18 mouse cellular contexts compared by ENCODE assay signal in genomic region chr11:60367256-60367655, GRCm38 (mm10). TPM values are rescaled to one million over a fixed set of nuclear protein-coding genes. Genes with fewer than 3 reads are reported as not detected.
DNase-seq lines count a peak whose midpoint lies in the region; ATAC-seq and TF ChIP-seq lines count a peak whose summit lies in the region.
"Had no signal": no experiment of that assay in that cellular context is flagged by ENCODE, and none has a peak within 500 bp of the region (broad histone marks: within the 10 kb centered on the region; RNA-seq: fewer than 3 reads in every experiment).

No protein-coding gene starts in this region.

- in situ Hi-C loops in CH12.LX (cut with MboI; ENCODE audit: low pct_ligation_motif_present, low pct_unique_long_range_greater_than_20kb, low sequenced_read_pairs) = no loop called here

- H3K9me3 ChIP-seq in CH12.LX (replicated peaks; ENCODE audit: low read length) = no peaks in the 10 kb centered on the region
- no peaks in the 10 kb centered on the region for H3K9me3 ChIP-seq in limb, embryonic 14.5 days (ENCODE audit: control insufficient read depth, low read length)
- H3K9me3 ChIP-seq in midbrain, embryonic 15.5 days = no peaks in the 10 kb centered on the region
- H3K9me3 ChIP-seq: heart, embryonic 13.5 days; hindbrain, embryonic 12.5 days; intestine, embryonic 15.5 days; lung, embryonic 15.5 days; stomach, embryonic 15.5 days had no signal

- peaks cover 15 to 29% of the 10 kb centered on the region in 2 experiments for H3K4me1 ChIP-seq in CH12.LX (ENCODE audit: control insufficient read depth in 1 of 2, insufficient read depth in 2 of 2)
- peaks cover 18% of the 10 kb centered on the region for H3K4me1 ChIP-seq in limb, embryonic 14.5 days (ENCODE audit: control insufficient read depth, insufficient read depth, low read length)
- peaks cover 6% of the 10 kb centered on the region; the same call in 1 of the 2 replicates for H3K4me1 ChIP-seq in midbrain, embryonic 15.5 days

- H3K4me3 ChIP-seq in layer of hippocampus, adult 2 months = no peak overlapping the region
- H3K4me3 ChIP-seq in CH12.LX (replicated peaks in 1 of 3; ENCODE audit: low read depth in 2 of 3, low read length in 2 of 3, poor library complexity in 1 of 3) = no peak overlapping the region
- H3K4me3 ChIP-seq in limb, embryonic 14.5 days (replicated peaks; ENCODE audit: low read length) = no peak overlapping the region
- H3K4me3 ChIP-seq in midbrain, embryonic 15.5 days = no peak overlapping the region
- H3K4me3 ChIP-seq: heart, embryonic 13.5 days; hindbrain, embryonic 12.5 days; intestine, embryonic 15.5 days; lung, embryonic 15.5 days; myocyte; stomach, embryonic 15.5 days had no signal

- WGBS in limb, embryonic 14.5 days = 72% methylated on average over 3 of the region's 3 CpGs
- 82% methylated on average over 3 of the region's 3 CpGs for WGBS in midbrain, embryonic 15.5 days

- ATAC-seq in limb, embryonic 14.5 days (ENCODE audit: low FRiP score, low read depth) = no peak
- no peak for ATAC-seq in midbrain, embryonic 15.5 days (replicated peaks)
- ATAC-seq: intestine, embryonic 15.5 days had no signal

- no peak for DNase-seq in layer of hippocampus, adult 2 months (ENCODE audit: low spot score in 2 of 2)
- no peak for DNase-seq in layer of hippocampus, postnatal 36 days
- no peak for DNase-seq in CH12.LX (ENCODE audit: extremely low read depth)
- DNase-seq in ES-CJ7 (ENCODE audit: low read depth, low spot score) = peak; percentile 69
- no peak for DNase-seq in limb, embryonic 14.5 days (ENCODE audit: low spot score)
- no peak for DNase-seq in urinary bladder, adult 2 months (ENCODE audit: low spot score)
- DNase-seq: adrenal gland, adult 8-10 months; cerebellum, adult 2 months; kidney, postnatal 36 days; spleen, adult 18-20 months; thymus, postnatal 25 days had no signal

- H3K9ac ChIP-seq in CH12.LX (ENCODE audit: insufficient read depth, low read depth) = peak overlapping the region; percentile 42; the same call in 1 of the 2 replicates
- H3K9ac ChIP-seq in limb, embryonic 14.5 days (ENCODE audit: low read depth, low read length, severe bottlenecking) = 0 out of 2 replicates have a peak overlapping the region, but pooled peaks have one; percentile 9
- H3K9ac ChIP-seq in midbrain, embryonic 15.5 days = no peak overlapping the region
- H3K9ac ChIP-seq: intestine, embryonic 15.5 days; lung, embryonic 15.5 days; stomach, embryonic 15.5 days had no signal

- no peaks in the 10 kb centered on the region for H3K79me2 ChIP-seq in CH12.LX (replicated peaks; ENCODE audit: control insufficient read depth, extremely low read depth, insufficient read depth, poor library complexity, severe bottlenecking)

- H3K4me2 ChIP-seq in CH12.LX (ENCODE audit: insufficient read depth, low read depth, poor library complexity, severe bottlenecking) = no peak overlapping the region
- H3K4me2 ChIP-seq in limb, embryonic 14.5 days (replicated peaks; ENCODE audit: low read depth, low read length, severe bottlenecking) = no peak overlapping the region
- H3K4me2 ChIP-seq in midbrain, embryonic 15.5 days = no peak overlapping the region
- H3K4me2 ChIP-seq: hindbrain, embryonic 12.5 days; intestine, embryonic 15.5 days; lung, embryonic 15.5 days; stomach, embryonic 15.5 days had no signal

- peak; percentile 46 for TF ChIP-seq RAD21 in CH12.LX (IDR thresholded peaks at IDR 0.05; ENCODE audit: low read depth, low read length)

- TF ChIP-seq EP300 in CH12.LX (IDR thresholded peaks at IDR 0.05; ENCODE audit: low read length) = no peak

- no peaks in the 10 kb centered on the region for H3K27me3 ChIP-seq in CH12.LX (replicated peaks)
- H3K27me3 ChIP-seq in limb, embryonic 14.5 days (ENCODE audit: control insufficient read depth, insufficient read depth, low read length) = no peaks in the 10 kb centered on the region
- H3K27me3 ChIP-seq in midbrain, embryonic 15.5 days (replicated peaks) = no peaks in the 10 kb centered on the region
- H3K27me3 ChIP-seq: heart, embryonic 13.5 days; hindbrain, embryonic 12.5 days; intestine, embryonic 15.5 days; lung, embryonic 15.5 days; stomach, embryonic 15.5 days had no signal

- TF ChIP-seq POLR2A in CH12.LX (IDR thresholded peaks at IDR 0.05; ENCODE audit: low read depth, low read length) = no peak
- no peak for TF ChIP-seq POLR2A in limb, embryonic 14.5 days (IDR thresholded peaks at IDR 0.05; ENCODE audit: borderline replicate concordance, extremely low read depth, insufficient read depth, insufficient read length)

- dilution Hi-C loops in CH12.LX (cut with MboI; ENCODE audit: extremely low pct_ligation_motif_present, extremely low pct_unique_long_range_greater_than_20kb, low sequenced_read_pairs) = no loop called here

- H3K36me3 ChIP-seq in CH12.LX (replicated peaks in 1 of 2; ENCODE audit: control insufficient read depth in 1 of 2, insufficient read depth in 1 of 2, low read length in 1 of 2) = no peaks in the 10 kb centered on the region
- no peaks in the 10 kb centered on the region for H3K36me3 ChIP-seq in limb, embryonic 14.5 days (ENCODE audit: control insufficient read depth, insufficient read depth, low read length)
- H3K36me3 ChIP-seq in midbrain, embryonic 15.5 days (replicated peaks) = no peaks in the 10 kb centered on the region
- H3K36me3 ChIP-seq: heart, embryonic 13.5 days; hindbrain, embryonic 12.5 days; intestine, embryonic 15.5 days; lung, embryonic 15.5 days; stomach, embryonic 15.5 days had no signal

- H3K27ac ChIP-seq in layer of hippocampus, adult 2 months = no peak overlapping the region
- peak overlapping the region; percentile 18; the same call in 1 of the 2 replicates for H3K27ac ChIP-seq in CH12.LX (ENCODE audit: insufficient read depth, low read depth)
- H3K27ac ChIP-seq in limb, embryonic 14.5 days (replicated peaks; ENCODE audit: low read depth, low read length) = 0 out of 2 replicates have a peak overlapping the region, but pooled peaks have one; percentile 81
- no peak overlapping the region for H3K27ac ChIP-seq in midbrain, embryonic 15.5 days
- H3K27ac ChIP-seq: intestine, embryonic 15.5 days; lung, embryonic 15.5 days had no signal

- TF ChIP-seq CTCF in layer of hippocampus, adult 2 months (conservative IDR thresholded peaks at IDR 0.05) = 0 out of 2 replicates have a peak, but pooled peaks have one; percentile 19
- TF ChIP-seq CTCF in CH12.LX (conservative IDR thresholded peaks at IDR 0.05 in 1 of 2, IDR thresholded peaks at IDR 0.05 in 1 of 2; ENCODE audit: low read depth in 2 of 2, low read length in 2 of 2) = peak in 1 of 2 experiments; percentile 71; a peak in 3 of 4 replicates

TF ChIP-seq in CH12.LX, 34 proteins besides CTCF, POLR2A, EP300 and RAD21 (continues in another document):
- TF ChIP-seq PAX5 (IDR thresholded peaks at IDR 0.05; ENCODE audit: low read length) (no peak), SMC3 (IDR thresholded peaks at IDR 0.05; ENCODE audit: low read depth, low read length) (peak; percentile 38), JUN (IDR thresholded peaks at IDR 0.05; ENCODE audit: insufficient read depth, low read depth, low read length) (no peak), MEF2A (IDR thresholded peaks at IDR 0.05; ENCODE audit: borderline replicate concordance, low read depth, low read length) (no peak), MAX (IDR thresholded peaks at IDR 0.05; ENCODE audit: low read length) (0 out of 2 replicates have a peak, but pooled peaks have one; percentile 8), NRF1 (IDR thresholded peaks at IDR 0.05; ENCODE audit: low read depth, low read length) (0 out of 2 replicates have a peak, but pooled peaks have one; percentile 17)

RNA-seq across cellular contexts. Expression of gene Drc3, which starts 14.1 kb away (rescaled TPM):
- total RNA-seq in layer of hippocampus, adult 2 months (2021) = 1 to 10 TPM; 6.4 to 8.0 TPM
- 1 to 10 TPM; 6.7 to 7.6 TPM for total RNA-seq in layer of hippocampus, postnatal 36 days (2021)
- total RNA-seq in CH12.LX (2012; rRNA removed) (2.2 and 3.9 TPM in 2 replicates), CH12.LX (2014; rRNA removed) (1.7 and 1.9 TPM in 2 replicates)
- 0.93 and 1.4 TPM in 2 replicates for polyA plus RNA-seq in CH12.LX (2012; ENCODE audit: insufficient read length, low read depth)
- polyA plus RNA-seq in limb, embryonic 14.5 days (2012; rRNA removed) = 1.9 and 2.5 TPM in 2 replicates
- polyA plus RNA-seq in limb, embryonic 14.5 days (2014; fragmentation: Nextera tagmentation; extraction: Ambion mirVana) = 1.3 and 2.9 TPM in 2 replicates
- polyA plus RNA-seq in urinary bladder, adult 2 months (2012; rRNA removed) = 2.3 and 2.7 TPM in 2 replicates
- 6.1 and 6.3 TPM in 2 replicates for polyA plus RNA-seq in midbrain, embryonic 15.5 days (2015; fragmentation: Nextera tagmentation; extraction: Ambion mirVana)

RNA-seq across cellular contexts. Expression of gene Tom1l2, which starts 14.6 kb away (rescaled TPM):
- 100 to 1,000 TPM; 180 to 189 TPM for total RNA-seq in layer of hippocampus, adult 2 months (2021)
- 100 to 1,000 TPM; 170 to 180 TPM for total RNA-seq in layer of hippocampus, postnatal 36 days (2021)
- total RNA-seq in CH12.LX (2012; rRNA removed) = 7.5 and 10.4 TPM in 2 replicates
- 3.5 and 4.8 TPM in 2 replicates for total RNA-seq in CH12.LX (2014; rRNA removed)
- polyA plus RNA-seq in CH12.LX (2012; ENCODE audit: insufficient read length, low read depth) = 8.7 and 10.4 TPM in 2 replicates
- polyA plus RNA-seq in limb, embryonic 14.5 days (2012; rRNA removed) = 36.0 and 49.8 TPM in 2 replicates
- 21.5 and 22.4 TPM in 2 replicates for polyA plus RNA-seq in limb, embryonic 14.5 days (2014; fragmentation: Nextera tagmentation; extraction: Ambion mirVana)
- polyA plus RNA-seq in urinary bladder, adult 2 months (2012; rRNA removed) = 71.5 and 86.7 TPM in 2 replicates
- 72.6 and 73.3 TPM in 2 replicates for polyA plus RNA-seq in midbrain, embryonic 15.5 days (2015; fragmentation: Nextera tagmentation; extraction: Ambion mirVana)

RNA-seq across cellular contexts. Expression of gene Gid4, which starts 49.7 kb away (rescaled TPM):
- 10 to 100 TPM; 48.8 to 51.1 TPM for total RNA-seq in layer of hippocampus, adult 2 months (2021)
- 10 to 100 TPM; 54.5 to 54.8 TPM for total RNA-seq in layer of hippocampus, postnatal 36 days (2021)
- 18.9 and 23.4 TPM in 2 replicates for total RNA-seq in CH12.LX (2012; rRNA removed)
- 17.0 and 17.3 TPM in 2 replicates for total RNA-seq in CH12.LX (2014; rRNA removed)
- polyA plus RNA-seq in CH12.LX (2012; ENCODE audit: insufficient read length, low read depth) = 14.9 and 17.0 TPM in 2 replicates
- polyA plus RNA-seq in limb, embryonic 14.5 days (2012; rRNA removed) = 20.5 and 22.4 TPM in 2 replicates
- 28.5 and 30.2 TPM in 2 replicates for polyA plus RNA-seq in limb, embryonic 14.5 days (2014; fragmentation: Nextera tagmentation; extraction: Ambion mirVana)
- polyA plus RNA-seq in urinary bladder, adult 2 months (2012; rRNA removed) = 21.5 and 28.1 TPM in 2 replicates
- polyA plus RNA-seq in midbrain, embryonic 15.5 days (2015; fragmentation: Nextera tagmentation; extraction: Ambion mirVana) = 23.6 and 25.9 TPM in 2 replicates

RNA-seq across cellular contexts. Expression of gene Atpaf2, which starts 51.0 kb away (rescaled TPM):
- 10 to 100 TPM; 27.3 to 32.7 TPM for total RNA-seq in layer of hippocampus, adult 2 months (2021)
- total RNA-seq in layer of hippocampus, postnatal 36 days (2021) = 10 to 100 TPM; 27.7 to 29.3 TPM
- total RNA-seq in CH12.LX (2012; rRNA removed) (47.8 and 62.4 TPM in 2 replicates), CH12.LX (2014; rRNA removed) (72.6 and 79.2 TPM in 2 replicates)
- 56.9 and 78.6 TPM in 2 replicates for polyA plus RNA-seq in CH12.LX (2012; ENCODE audit: insufficient read length, low read depth)
- 38.0 and 46.2 TPM in 2 replicates for polyA plus RNA-seq in limb, embryonic 14.5 days (2012; rRNA removed)
- 47.0 and 50.1 TPM in 2 replicates for polyA plus RNA-seq in limb, embryonic 14.5 days (2014; fragmentation: Nextera tagmentation; extraction: Ambion mirVana)
- polyA plus RNA-seq in urinary bladder, adult 2 months (2012; rRNA removed) = 24.9 and 25.3 TPM in 2 replicates
- polyA plus RNA-seq in midbrain, embryonic 15.5 days (2015; fragmentation: Nextera tagmentation; extraction: Ambion mirVana) = 47.5 and 48.9 TPM in 2 replicates

Comparison
In these comparisons a context has a peak if more than half of its experiments do, and no peak if none do; other contexts are left out.
1. H3K27ac ChIP-seq: peak in CH12.LX (single experiment) and limb, embryonic 14.5 days (single experiment); none in layer of hippocampus, adult 2 months (single experiment) and midbrain, embryonic 15.5 days (single experiment).